Mouse (Mus musculus) olfactory bulb, adult 2 months (tissue): ENCODE results near the gene Lcat.

ENCODE experiments used
- CTCF ChIP-seq: fragments of 200-500 bp; IDR thresholded peaks from 2 replicates; pipeline ENCODE4 v1.5.1; 2012; ENCODE audit warnings: low read depth, mild to moderate bottlenecking, low read length, moderate library complexity; ENCODE audit not compliant: insufficient read depth
- POLR2A ChIP-seq: fragments of 200-500 bp; IDR thresholded peaks from 2 replicates; pipeline ENCODE4 v1.6.1; 2012; ENCODE audit warnings: mild to moderate bottlenecking, low read depth, low read length, moderate library complexity; ENCODE audit not compliant: insufficient read depth

DNA sequence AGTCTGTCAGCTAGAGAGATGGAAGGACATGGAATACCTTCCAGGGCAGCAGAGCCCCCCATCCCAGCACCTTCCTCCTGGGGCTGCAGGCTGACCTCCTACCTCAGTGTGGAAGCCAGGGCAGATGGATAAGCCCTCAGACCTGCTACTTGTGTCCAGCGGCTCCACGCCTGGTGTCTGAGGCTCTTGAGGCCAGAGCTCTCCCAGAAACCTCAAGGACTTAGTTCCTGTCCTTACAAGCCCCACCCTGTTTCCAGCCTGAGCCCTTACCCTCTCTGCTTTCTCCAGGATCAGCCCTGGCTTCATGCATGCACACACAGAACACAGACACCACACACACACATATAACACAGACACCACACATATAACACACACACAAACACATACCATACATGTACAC lies 48.4 kb upstream of the Lcat start:
- no peak for TF ChIP-seq POLR2A
- TF ChIP-seq CTCF, result no peak
